Mouse (Mus musculus) lung, adult 2 months (tissue): Measurements from ENCODE around the gene Dupd1. TPM values are rescaled to one million over a fixed set of nuclear protein-coding genes. Genes with fewer than 3 reads are reported as not detected.

Experiments
- DNase-seq: peaks from one replicate; pipeline ENCODE4 v3.0.0; 2022
- H3K4me1 ChIP-seq: fragments of 200-500 bp; 2 replicates; pipeline ENCODE4 v1.6.1; 2011; ENCODE audit warnings: low read length; ENCODE audit not compliant: control insufficient read depth, insufficient read depth
- H3K4me3 ChIP-seq: fragments of 200-500 bp; replicated peaks from 2 replicates; pipeline ENCODE3; 2011; ENCODE audit warnings: low read depth, mild to moderate bottlenecking, control low read depth, low read length; ENCODE audit errors: extremely low read depth
- CTCF ChIP-seq: fragments of 200-500 bp; IDR thresholded peaks from 2 replicates; pipeline ENCODE4 v1.5.1; 2011; ENCODE audit warnings: mild to moderate bottlenecking, low read length, control low read depth; ENCODE audit not compliant: insufficient read depth
- POLR2A ChIP-seq: fragments of 200-500 bp; IDR thresholded peaks from 2 replicates; pipeline ENCODE4 v1.6.1; 2011; ENCODE audit warnings: low read depth, mild to moderate bottlenecking, control low read depth, low read length, borderline replicate concordance; ENCODE audit errors: extremely low read depth
- WGBS: fragments of 180-500 bp; shearing (Covaris S2); methylation state at CpG from one replicate; pipeline ENCODE4 v1.1.7; 2018; 5-methylcytosine and 5-hydroxymethylcytosine counted together
- polyA plus RNA-seq: library from polyadenylated mRNA; depleted of rRNA; stranded (reverse); fragments of >200 nt; gene quantifications from 2 replicates; pipeline ENCODE4 v1.2.3, GENCODE M21; 2012

Gene Dupd1
- polyA plus RNA-seq, 1 experiment, result 1.6 TPM

DNA sequence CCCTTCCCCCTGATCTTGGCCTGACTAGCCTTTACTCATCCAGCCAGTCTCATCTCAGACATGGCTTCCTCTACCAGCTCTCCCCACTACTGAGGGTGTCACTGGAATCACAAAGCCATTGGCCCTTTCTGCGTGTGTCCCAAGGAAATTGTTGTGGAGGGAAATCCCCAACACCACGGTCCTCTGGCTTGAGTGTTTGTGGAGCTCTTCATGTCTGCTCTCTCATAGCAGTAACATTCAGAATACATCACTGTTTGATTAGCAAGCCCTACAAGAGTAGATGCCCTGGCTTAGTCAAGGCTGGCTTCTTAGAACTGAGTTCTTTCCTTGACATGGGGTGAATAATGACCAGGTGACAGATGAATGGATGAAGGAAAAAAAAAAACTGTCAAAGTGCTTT is 32.5 kb upstream of the Dupd1 start:
- no peak for DNase-seq
- 52% methylated on average over 2 of the region's 2 CpGs for WGBS
- TF ChIP-seq CTCF (no peak), POLR2A (no peak)

DNA sequence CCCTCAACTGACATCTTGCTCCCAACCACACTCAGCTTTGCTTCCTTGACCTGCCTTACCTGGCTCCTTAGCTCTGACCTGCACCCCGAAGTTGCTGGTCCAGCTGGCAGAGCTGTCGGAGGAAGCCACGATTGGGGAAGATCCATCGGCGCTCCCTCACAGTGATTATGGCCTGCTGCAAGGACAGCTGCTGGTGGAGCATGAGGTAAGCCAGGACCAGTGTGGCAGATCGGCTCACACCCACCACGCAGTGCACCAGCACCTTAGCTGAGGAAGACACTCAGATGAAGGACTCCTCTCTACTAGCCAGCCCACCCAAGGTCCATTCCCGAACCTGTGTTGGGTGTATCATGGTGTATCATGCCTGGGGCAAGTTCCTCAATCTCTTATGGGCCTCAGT is 31.9 kb upstream of the Dupd1 start:
- TF ChIP-seq POLR2A, result no peak
- TF ChIP-seq CTCF, result no peak
- WGBS, result 94% methylated on average over 8 of the region's 8 CpGs
- no peak for DNase-seq
- H3K4me3 ChIP-seq, result no peak overlapping the region
- H3K4me1 ChIP-seq, result 0 out of 2 replicates have a peak, but pooled peaks cover 2% of the 10 kb centered on the region

More for the DNA sequence above, 32.5 kb upstream of the Dupd1 start:
- no peak overlapping the region for H3K4me3 ChIP-seq
- H3K4me1 ChIP-seq, result 0 out of 2 replicates have a peak, but pooled peaks cover 2% of the 10 kb centered on the region

DNA sequence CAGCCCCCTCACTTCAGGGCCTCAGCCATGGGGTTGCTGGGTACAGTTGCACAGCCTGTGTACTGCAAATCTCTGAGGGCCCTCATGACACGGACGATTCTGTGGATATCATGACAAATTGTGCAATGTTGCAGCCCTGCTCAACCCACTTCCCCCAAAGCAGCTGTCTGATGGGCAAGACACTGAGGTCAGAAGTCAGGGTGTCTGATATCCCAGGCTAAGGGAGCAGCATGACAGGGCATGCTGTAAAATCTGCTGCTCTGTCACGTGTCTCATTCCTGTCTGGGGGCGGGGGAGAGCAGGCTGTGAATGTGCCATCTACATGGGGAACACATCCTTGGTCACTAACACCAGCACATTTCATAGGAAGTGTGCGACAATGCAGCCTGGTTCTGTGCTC is 30.8 kb upstream of the Dupd1 start:
- WGBS, result 57% methylated on average over 5 of the region's 5 CpGs
- TF ChIP-seq POLR2A (no peak), CTCF (no peak)
- H3K4me3 ChIP-seq, result no peak overlapping the region
- DNase-seq, result no peak
- 0 out of 2 replicates have a peak, but pooled peaks cover 2% of the 10 kb centered on the region for H3K4me1 ChIP-seq

DNA sequence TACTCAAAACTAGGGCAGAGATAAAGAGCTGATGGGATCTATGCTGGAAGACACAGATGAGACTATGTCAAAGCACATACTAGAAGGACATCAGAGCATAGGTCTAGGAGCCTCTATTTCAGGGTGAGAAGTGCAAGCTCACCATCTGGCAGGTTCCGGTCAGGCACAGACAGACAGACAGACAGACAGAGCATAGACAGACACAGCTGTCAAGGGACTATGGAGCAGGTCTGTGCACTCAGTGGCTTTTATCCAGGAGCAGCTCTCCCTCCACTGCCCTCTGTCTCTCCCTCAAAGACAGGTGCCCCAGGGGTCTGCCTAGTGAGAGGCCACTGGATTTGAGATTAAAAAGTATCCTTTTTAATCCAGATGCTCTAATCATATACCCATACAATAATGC is 29.8 kb upstream of the Dupd1 start:
- no peaks in the 10 kb centered on the region for H3K4me1 ChIP-seq
- TF ChIP-seq CTCF, result no peak
- TF ChIP-seq POLR2A, result no peak
- WGBS, result 100% methylated on average over 1 of the region's 1 CpGs
- DNase-seq, result no peak
- H3K4me3 ChIP-seq, result no peak overlapping the region

DNA sequence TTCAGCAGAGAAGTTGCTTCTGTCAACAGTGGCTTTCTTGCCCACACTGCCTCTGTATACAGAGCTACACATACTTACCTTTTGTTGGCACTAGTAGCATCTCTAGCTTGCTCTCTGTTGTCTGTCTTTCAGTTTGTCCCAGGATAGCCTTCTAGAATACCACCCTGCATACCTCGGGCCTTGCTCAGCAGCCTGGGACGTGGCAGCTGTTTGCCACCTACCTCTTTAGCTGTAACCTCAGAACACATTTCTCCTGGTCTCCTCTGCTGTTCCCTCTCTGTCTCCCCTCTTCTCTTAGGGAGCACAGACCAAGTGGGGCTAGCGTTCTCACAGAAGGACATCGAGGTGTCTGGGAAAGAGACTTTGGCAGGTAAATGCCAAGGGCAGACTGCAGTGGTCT is 28.1 kb upstream of the Dupd1 start:
- Histone ChIP-seq H3K4me3 (no peak overlapping the region), H3K4me1 (no peaks in the 10 kb centered on the region)
- 96% methylated on average over 4 of the region's 4 CpGs for WGBS
- DNase-seq, result no peak
- TF ChIP-seq CTCF (no peak), POLR2A (no peak)

DNA sequence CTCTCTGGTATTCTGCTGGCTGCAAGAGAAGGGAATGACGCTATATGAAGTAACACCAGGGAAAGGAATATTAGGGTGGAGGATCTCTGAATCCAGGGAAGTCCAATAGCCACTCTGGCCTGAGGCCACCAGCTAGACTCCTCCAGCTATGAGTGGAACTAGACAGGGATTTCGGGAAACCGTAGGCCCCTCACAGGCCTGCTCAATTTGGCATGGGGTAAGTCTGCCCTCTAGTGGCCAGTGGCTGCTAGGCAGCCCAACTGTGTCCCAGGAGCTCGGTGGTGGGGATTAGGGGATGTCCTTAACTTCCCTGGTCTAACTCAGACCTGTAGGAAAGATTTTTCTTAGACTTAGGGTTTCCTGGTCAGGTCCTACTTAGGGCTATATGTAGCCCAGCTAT is 27.4 kb upstream of the Dupd1 start:
- 17% methylated on average over 4 of the region's 4 CpGs for WGBS
- TF ChIP-seq CTCF (peak; percentile 97), POLR2A (no peak)
- no peaks in the 10 kb centered on the region for H3K4me1 ChIP-seq
- H3K4me3 ChIP-seq, result no peak overlapping the region
- DNase-seq, result peak; percentile 75

DNA sequence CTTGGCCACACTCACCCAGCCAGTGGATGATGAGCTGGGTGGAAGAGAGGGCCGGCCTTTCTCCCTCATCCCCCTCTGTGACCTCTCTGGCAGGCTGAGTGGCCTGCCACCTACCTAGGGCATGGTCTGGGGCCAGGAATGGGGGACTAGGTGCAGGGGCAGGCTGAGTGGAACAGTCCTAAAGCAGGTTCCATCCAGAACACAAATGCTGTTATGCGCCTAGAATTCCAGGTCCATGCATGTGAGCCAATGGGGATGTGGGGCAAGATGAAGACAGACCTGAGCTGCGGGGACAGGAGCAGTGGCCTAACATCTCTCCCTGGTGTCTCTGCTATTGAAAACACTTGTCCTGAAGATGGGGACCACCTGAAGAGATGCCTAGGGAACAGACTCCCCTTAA is 26.9 kb upstream of the Dupd1 start:
- Histone ChIP-seq H3K4me3 (no peak overlapping the region), H3K4me1 (no peaks in the 10 kb centered on the region)
- no peak for TF ChIP-seq POLR2A
- no peak for TF ChIP-seq CTCF
- DNase-seq, result no peak
- WGBS, result 93% methylated on average over 3 of the region's 3 CpGs

DNA sequence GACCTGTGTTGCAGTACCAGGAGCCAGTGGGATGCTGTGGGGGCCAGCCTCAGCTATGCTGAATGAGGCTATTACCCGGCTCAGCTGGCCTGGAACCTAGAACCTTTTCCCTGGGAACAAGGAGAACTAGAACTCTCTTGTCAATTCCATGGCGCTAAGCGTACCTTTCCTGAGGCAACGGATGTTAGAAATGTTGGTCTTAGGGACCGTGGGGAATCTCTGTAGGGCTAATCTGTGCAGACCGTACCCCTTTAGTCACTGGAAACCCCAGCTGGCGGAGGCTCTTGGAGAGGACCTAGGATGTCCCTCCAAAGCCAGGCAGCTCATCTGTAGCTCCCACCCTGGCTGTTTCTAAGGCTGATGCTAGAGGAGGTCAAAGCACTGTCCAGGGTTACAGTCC is 26.0 kb upstream of the Dupd1 start:
- no peak overlapping the region for H3K4me3 ChIP-seq
- TF ChIP-seq CTCF (no peak), POLR2A (no peak)
- WGBS, result 96% methylated on average over 7 of the region's 7 CpGs

DNA sequence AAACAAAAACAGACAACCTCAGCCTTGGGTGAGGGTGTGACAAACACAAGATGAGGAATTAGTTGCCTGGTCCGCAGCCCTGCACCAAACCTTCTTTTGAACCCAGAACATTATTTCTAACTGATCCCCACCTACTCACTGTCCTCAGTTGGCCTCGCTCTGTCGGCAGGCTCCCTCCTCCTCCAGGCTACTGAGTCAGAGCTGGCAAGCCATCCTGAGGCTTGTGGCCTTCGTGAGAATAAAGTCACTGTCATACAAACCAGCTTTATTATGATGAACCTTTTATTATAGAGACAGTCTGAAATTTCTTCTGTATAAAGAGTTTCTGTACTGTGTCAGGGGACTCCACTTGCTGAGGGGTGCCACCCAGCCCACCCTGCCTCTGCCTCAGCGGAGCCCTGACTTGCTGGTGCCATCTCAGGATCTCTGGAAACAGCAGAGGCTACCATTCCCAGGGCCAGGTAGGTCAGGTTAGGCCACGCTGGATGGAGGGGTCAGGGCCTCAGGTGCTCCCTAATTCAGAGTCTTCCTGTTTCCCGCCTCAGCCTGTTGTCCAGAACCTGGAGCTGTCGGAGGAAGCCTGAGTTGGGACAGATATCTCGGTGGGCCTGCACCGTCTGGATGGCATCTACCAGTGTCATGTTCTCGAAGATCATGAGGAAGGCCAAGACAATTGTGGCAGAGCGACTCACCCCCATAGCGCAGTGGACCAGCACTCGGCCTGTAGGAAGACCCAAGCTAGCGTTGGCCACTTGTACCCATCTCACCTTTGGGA is 18.9 kb upstream of the Dupd1 start:
- Histone ChIP-seq H3K4me3 (no peak overlapping the region), H3K4me1 (no peaks in the 10 kb centered on the region)
- TF ChIP-seq CTCF, result no peak
- TF ChIP-seq POLR2A, result no peak
- DNase-seq, result no peak
- 89% methylated on average over 15 of the region's 15 CpGs for whole genome bisulfite sequencing

More for the DNA sequence above, 26.0 kb upstream of the Dupd1 start:
- H3K4me1 ChIP-seq, result no peaks in the 10 kb centered on the region
- DNase-seq, result no peak

DNA sequence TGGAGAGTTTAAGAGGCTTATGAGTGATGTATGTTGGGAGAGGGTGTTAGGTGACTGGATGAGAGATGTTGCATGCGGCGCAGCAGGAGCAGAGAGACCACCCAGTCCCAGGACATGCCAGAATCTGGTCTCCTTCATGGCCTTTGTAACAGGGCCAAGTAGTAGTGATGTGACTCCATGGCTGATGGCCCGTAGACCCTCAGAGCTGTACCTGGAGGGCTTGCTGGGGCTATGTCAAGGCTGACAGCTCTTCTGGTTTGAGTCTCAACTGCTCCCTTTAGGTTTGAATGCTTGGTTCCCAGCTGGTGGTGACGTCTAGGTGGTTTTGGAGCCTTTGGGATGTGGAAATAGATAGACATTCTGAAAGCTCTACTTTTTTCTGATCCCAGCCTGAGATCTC is 15.6 kb upstream of the Dupd1 start:
- WGBS, result 96% methylated on average over 4 of the region's 4 CpGs
- DNase-seq, result no peak
- no peaks in the 10 kb centered on the region for H3K4me1 ChIP-seq
- H3K4me3 ChIP-seq, result no peak overlapping the region
- no peak for TF ChIP-seq POLR2A
- TF ChIP-seq CTCF, result no peak
